Mouse (Mus musculus) liver, adult 2 months (tissue): ENCODE results near the gene Acap3. TPM values are rescaled to one million over a fixed set of nuclear protein-coding genes. Genes with fewer than 3 reads are reported as not detected.
A peak's percentile ranks its signal among the peaks of the same experiment; 100 is the strongest.

ENCODE experiments used
- DNase-seq: peaks from one replicate; pipeline ENCODE4 v3.0.0-alpha.2; 2011; ENCODE audit warnings: low read depth, low spot score; ENCODE audit errors: extremely low read depth
- H3K27ac ChIP-seq: fragments of 200-500 bp; replicated peaks from 2 replicates; pipeline ENCODE4 v1.5.1; 2012; ENCODE audit warnings: low read depth, mild to moderate bottlenecking, control low read depth, inconsistent platforms, low read length; ENCODE audit not compliant: insufficient read depth
- H3K27me3 ChIP-seq: fragments of 200-500 bp; 2 replicates; pipeline ENCODE4 v1.6.1; 2012; ENCODE audit warnings: mild to moderate bottlenecking, moderate library complexity, low read length, inconsistent platforms; ENCODE audit not compliant: control insufficient read depth, insufficient read depth
- H3K36me3 ChIP-seq: fragments of 200-500 bp; 2 replicates; pipeline ENCODE4 v1.6.1; 2012; ENCODE audit warnings: low read length, inconsistent platforms; ENCODE audit not compliant: control insufficient read depth, insufficient read depth
- H3K4me1 ChIP-seq: fragments of 200-500 bp; 2 replicates; pipeline ENCODE4 v1.6.1; 2011; ENCODE audit warnings: low read length; ENCODE audit not compliant: control insufficient read depth, insufficient read depth
- H3K4me3 ChIP-seq: fragments of 200-500 bp; 2 replicates; pipeline ENCODE4 v1.5.1; 2011; ENCODE audit warnings: low read depth, mild to moderate bottlenecking, control low read depth, low read length, moderate library complexity; ENCODE audit not compliant: insufficient read depth
- H3K79me2 ChIP-seq: fragments of 200-500 bp; 2 replicates; pipeline ENCODE4 v1.6.1; 2012; ENCODE audit warnings: inconsistent platforms, mild to moderate bottlenecking, low read length, moderate library complexity; ENCODE audit not compliant: control insufficient read depth, insufficient read depth
- H3K9ac ChIP-seq: fragments of 200-500 bp; 2 replicates; pipeline ENCODE4 v1.6.1; 2012; ENCODE audit warnings: low read depth, mild to moderate bottlenecking, control low read depth, inconsistent platforms, low read length
- CTCF ChIP-seq: fragments of 200-500 bp; IDR thresholded peaks from 2 replicates; pipeline ENCODE4 v1.5.1; 2011; ENCODE audit warnings: low read depth, low read length, control low read depth
- POLR2A ChIP-seq: fragments of 200-500 bp; IDR thresholded peaks from 2 replicates; pipeline ENCODE4 v1.6.1; 2011; ENCODE audit warnings: low read length, control low read depth; ENCODE audit not compliant: insufficient read depth; ENCODE audit errors: extremely low read depth
- WGBS: fragments of 180-500 bp; shearing (Covaris S2); methylation state at CpG from one replicate; pipeline ENCODE4 v1.1.7; 2018; 5-methylcytosine and 5-hydroxymethylcytosine counted together
- polyA plus RNA-seq: library from polyadenylated mRNA; depleted of rRNA; stranded (reverse); fragments of >200 nt; gene quantifications from 2 replicates; pipeline ENCODE4 v1.2.3, GENCODE M21; 2012
- total RNA-seq: library from RNA; depleted of rRNA; stranded (reverse); fragments of >200 nt; gene quantifications from 2 replicates; pipeline ENCODE4 v1.2.3, GENCODE M21; 2014

Gene Acap3
- total and polyA plus RNA-seq, 2 experiments = 2.5 to 6.9 TPM

DNA sequence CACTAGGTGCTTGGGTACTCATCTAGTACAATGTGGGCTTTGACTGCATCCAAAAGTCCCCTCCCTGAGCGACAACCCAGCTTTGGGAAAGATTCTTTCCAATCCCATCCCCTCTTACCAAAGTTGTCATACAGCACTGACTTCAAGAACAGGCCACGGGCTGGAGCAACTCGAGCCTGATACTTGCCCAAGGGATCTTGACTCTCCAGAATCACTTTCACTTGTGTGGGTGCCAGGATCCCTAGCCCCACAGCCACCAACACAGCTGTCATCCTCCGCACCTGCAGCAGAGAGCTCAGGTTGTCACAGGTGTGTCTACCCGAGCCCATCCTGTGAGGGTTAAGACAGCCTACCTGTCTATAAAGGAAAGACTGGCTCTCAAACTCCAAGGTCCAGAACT lies 2.3 kb upstream of the Acap3 start:
- H3K27ac ChIP-seq = no peak overlapping the region
- DNase-seq = no peak
- 95% methylated on average over 5 of the region's 5 CpGs for WGBS
- TF ChIP-seq POLR2A (no peak), CTCF (no peak)
- peaks cover 3% of the 10 kb centered on the region; the same call in 1 of the 2 replicates for H3K4me1 ChIP-seq
- H3K27me3 ChIP-seq = no peaks in the 10 kb centered on the region
- H3K9ac ChIP-seq = no peak overlapping the region
- peaks cover 4% of the 10 kb centered on the region; the same call in 1 of the 2 replicates for H3K79me2 ChIP-seq
- no peak overlapping the region for H3K4me3 ChIP-seq
- H3K36me3 ChIP-seq = peaks cover 14% of the 10 kb centered on the region; the same call in 1 of the 2 replicates

- H3K79me2 ChIP-seq = peaks cover 8% of the 10 kb centered on the region; the same call in 1 of the 2 replicates
- H3K27ac ChIP-seq = peak overlapping the region; percentile 30; the same call in 1 of the 2 replicates
- H3K4me1 ChIP-seq = peaks cover 3% of the 10 kb centered on the region; the same call in 1 of the 2 replicates
- no peaks in the 10 kb centered on the region for H3K27me3 ChIP-seq
- peak overlapping the region; percentile 87 for H3K4me3 ChIP-seq
- DNase-seq = peak; percentile 41
- H3K9ac ChIP-seq = peak overlapping the region; percentile 79
- under 1% methylated on average over 34 of the region's 34 CpGs for WGBS
- TF ChIP-seq POLR2A (no peak), CTCF (no peak)
- peaks cover 8% of the 10 kb centered on the region; the same call in 1 of the 2 replicates for H3K36me3 ChIP-seq
These were observed 581 bp upstream of the Acap3 start for GRCm38 (mm10) chr4:155891011-155891471.

GRCm38 (mm10) chr4:155892017-155892416 lies 395 bp downstream of the Acap3 start:
- Histone ChIP-seq H3K27ac (peak overlapping the region; percentile 97), H3K79me2 (peaks cover 8% of the 10 kb centered on the region; the same call in 1 of the 2 replicates), H3K4me3 (peak overlapping the region; percentile 87), H3K9ac (peak overlapping the region; percentile 90), H3K36me3 (peaks cover 3% of the 10 kb centered on the region; the same call in 1 of the 2 replicates), H3K27me3 (no peaks in the 10 kb centered on the region), H3K4me1 (peaks cover 3% of the 10 kb centered on the region; the same call in 1 of the 2 replicates)
- WGBS = under 1% methylated on average over 52 of the region's 56 CpGs
- peak; percentile 58 for DNase-seq
- TF ChIP-seq POLR2A = 0 out of 2 replicates have a peak, but pooled peaks have one; percentile 38
- TF ChIP-seq CTCF = no peak; the same call in 1 of the 2 replicates

DNA sequence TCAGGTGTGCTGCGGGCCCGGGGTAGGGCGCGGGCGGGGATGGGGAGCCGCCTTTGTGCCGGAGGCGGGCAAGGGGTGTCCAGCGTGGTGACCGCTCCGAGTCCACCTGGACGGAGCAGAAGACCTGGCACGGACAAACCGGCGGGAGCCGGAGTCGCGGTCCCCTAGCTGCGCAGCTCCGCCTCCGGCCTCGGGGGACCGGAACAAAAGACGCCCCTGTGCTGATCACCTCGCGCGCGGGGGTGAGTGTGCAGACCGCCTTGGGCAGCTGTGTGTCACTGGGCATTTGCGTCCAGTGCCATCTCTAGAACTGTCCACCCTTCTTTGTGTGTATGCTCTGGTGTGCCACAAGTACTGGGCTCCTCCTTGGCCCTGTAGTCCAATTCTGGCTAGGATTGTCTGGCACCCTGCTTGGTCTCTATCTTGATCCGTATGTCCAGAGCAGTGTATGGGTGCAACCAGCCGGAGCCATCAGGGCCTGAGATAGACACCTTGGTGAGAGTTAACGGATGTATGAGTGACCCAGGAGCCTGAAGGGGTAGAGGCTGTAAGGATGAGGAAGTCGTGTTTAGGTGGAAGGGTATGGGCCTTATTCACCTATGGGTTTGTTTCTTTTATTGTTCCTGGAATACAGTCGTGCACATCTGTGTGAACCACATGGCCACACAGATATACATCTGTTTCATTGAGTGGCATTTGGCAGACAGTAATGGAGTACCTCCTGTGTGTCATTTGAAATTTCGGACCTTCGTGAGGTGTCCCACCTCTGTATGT lies 1.0 kb downstream of the Acap3 start:
- no peaks in the 10 kb centered on the region for H3K27me3 ChIP-seq
- peak overlapping the region; percentile 90 for H3K9ac ChIP-seq
- no peak for DNase-seq
- peak overlapping the region; percentile 87 for H3K4me3 ChIP-seq
- TF ChIP-seq POLR2A (no peak), CTCF (no peak)
- WGBS = 8% methylated on average over 37 of the region's 37 CpGs
- peak overlapping the region; percentile 20; the same call in 1 of the 2 replicates for H3K27ac ChIP-seq
- peaks cover 8% of the 10 kb centered on the region; the same call in 1 of the 2 replicates for H3K79me2 ChIP-seq
- no peaks in the 10 kb centered on the region; the same call in 1 of the 2 replicates for H3K36me3 ChIP-seq
- H3K4me1 ChIP-seq = peaks cover 3% of the 10 kb centered on the region; the same call in 1 of the 2 replicates

DNA sequence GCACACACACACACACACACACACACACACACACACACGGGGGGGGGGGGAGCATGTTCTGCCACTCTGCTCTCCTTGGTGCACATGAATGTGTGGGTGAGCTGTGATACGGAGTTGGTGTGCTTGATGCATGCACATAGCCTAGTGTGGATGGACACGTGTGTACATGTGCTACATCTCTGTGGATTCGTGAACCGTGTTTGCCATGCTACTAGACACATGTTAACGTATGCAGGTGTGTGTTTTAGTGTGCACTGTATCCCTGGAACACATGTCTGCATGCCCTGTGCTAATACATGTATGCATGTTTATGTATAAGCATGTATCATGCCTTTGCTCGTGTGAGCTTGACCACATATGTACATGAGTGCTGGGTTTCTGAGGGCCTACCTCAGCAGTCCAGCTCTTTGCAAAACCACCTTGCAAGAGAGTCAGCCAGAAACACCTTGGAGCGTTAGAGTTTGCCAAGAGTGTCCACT lies 1.6 kb downstream of the Acap3 start:
- peaks cover 8% of the 10 kb centered on the region; the same call in 1 of the 2 replicates for H3K79me2 ChIP-seq
- DNase-seq = no peak
- 0 out of 2 replicates have a peak overlapping the region, but pooled peaks have one; percentile 2 for H3K9ac ChIP-seq
- H3K27me3 ChIP-seq = no peaks in the 10 kb centered on the region
- H3K27ac ChIP-seq = no peak overlapping the region
- H3K4me3 ChIP-seq = no peak overlapping the region
- peaks cover 3% of the 10 kb centered on the region; the same call in 1 of the 2 replicates for H3K4me1 ChIP-seq
- WGBS = 78% methylated on average over 8 of the region's 8 CpGs
- TF ChIP-seq CTCF = no peak
- no peak for TF ChIP-seq POLR2A
- no peaks in the 10 kb centered on the region; the same call in 1 of the 2 replicates for H3K36me3 ChIP-seq
